Mouse (Mus musculus): ENCODE data around the gene Atp6v0d1.

Gene Atp6v0d1

GRCm38 (mm10) chr8:105474680-105475079 lies 91.2 kb downstream of the Atp6v0d1 start:
- DNase-seq (ENCODE audit: extremely low spot score, low spot score) = no peak
